Comparison of ENCODE assay signal across 13 mouse cellular contexts in the genomic region with DNA sequence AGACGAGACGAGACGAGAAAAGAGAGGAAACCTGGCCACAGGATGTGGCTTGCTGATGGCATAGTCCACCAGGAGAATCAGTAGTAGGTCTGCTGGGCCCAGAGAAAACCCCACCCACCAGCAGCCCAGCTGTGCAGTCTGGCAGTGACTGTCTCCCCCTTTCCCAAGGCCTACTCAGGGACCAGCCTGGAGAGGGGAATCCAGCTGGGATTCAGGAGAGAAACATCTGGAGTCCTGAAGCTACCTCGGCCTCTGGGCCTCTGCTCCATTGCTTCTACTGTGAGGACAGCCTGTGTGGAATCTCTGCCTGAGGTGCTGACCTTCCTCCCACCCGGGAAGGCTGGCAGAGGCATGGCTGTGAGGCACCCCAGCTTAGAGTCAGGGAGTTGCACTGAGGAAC. TPM values are rescaled to one million over a fixed set of nuclear protein-coding genes. Genes with fewer than 3 reads are reported as not detected.
DNase-seq lines count a peak whose midpoint lies in the region; ATAC-seq lines count a peak whose summit lies in the region.
"Had no signal": no experiment of that assay in that cellular context is flagged by ENCODE, and none has a peak within 500 bp of the region (broad histone marks: within the 10 kb centered on the region; RNA-seq: fewer than 3 reads in every experiment).

No protein-coding gene starts in this region.

- H3K9me3 ChIP-seq in hindbrain, embryonic 13.5 days, result no peaks in the 10 kb centered on the region
- no peaks in the 10 kb centered on the region for H3K9me3 ChIP-seq in hindbrain, embryonic 16.5 days (ENCODE audit: control insufficient read depth, low read length)
- peaks cover 9% of the 10 kb centered on the region; the same call in 1 of the 2 replicates for H3K9me3 ChIP-seq in liver, embryonic 13.5 days (replicated peaks)
- no peaks in the 10 kb centered on the region; the same call in 1 of the 2 replicates for H3K9me3 ChIP-seq in forebrain, embryonic 11.5 days (ENCODE audit: control insufficient read depth, low read length)
- H3K9me3 ChIP-seq: limb, embryonic 15.5 days; midbrain, embryonic 13.5 days; stomach, embryonic 15.5 days had no signal

- 62% methylated on average over 5 of the region's 5 CpGs for WGBS in hindbrain, embryonic 13.5 days
- 82% methylated on average over 5 of the region's 5 CpGs for WGBS in hindbrain, embryonic 16.5 days
- WGBS in liver, embryonic 13.5 days (ENCODE audit: insufficient replicate concordance), result 29% methylated on average over 5 of the region's 5 CpGs
- WGBS in forebrain, embryonic 11.5 days, result 76% methylated on average over 5 of the region's 5 CpGs

- ATAC-seq in hindbrain, embryonic 13.5 days (ENCODE audit: low FRiP score), result no peak
- ATAC-seq in hindbrain, embryonic 16.5 days, result no peak
- ATAC-seq in erythroid progenitor cell, adult 5-6 weeks (replicated peaks; ENCODE audit: low FRiP score, poor library complexity, severe bottlenecking), result peak; percentile 76
- ATAC-seq in liver, embryonic 13.5 days (ENCODE audit: low read depth), result peak; percentile 52; the same call in 1 of the 2 replicates
- ATAC-seq in cerebellum, adult (ENCODE audit: insufficient number of reproducible peaks, low FRiP score, low TSS enrichment), result no peak
- ATAC-seq in forebrain, embryonic 11.5 days (replicated peaks; ENCODE audit: low FRiP score), result no peak
- ATAC-seq: midbrain, embryonic 13.5 days had no signal

- H3K27me3 ChIP-seq in hindbrain, embryonic 13.5 days, result no peaks in the 10 kb centered on the region
- H3K27me3 ChIP-seq in hindbrain, embryonic 16.5 days (replicated peaks; ENCODE audit: control insufficient read depth, insufficient read depth, low read length), result no peaks in the 10 kb centered on the region
- H3K27me3 ChIP-seq in liver, embryonic 13.5 days, result no peaks in the 10 kb centered on the region
- no peaks in the 10 kb centered on the region for H3K27me3 ChIP-seq in forebrain, embryonic 11.5 days (ENCODE audit: control insufficient read depth, insufficient read depth, low read length)
- H3K27me3 ChIP-seq: limb, embryonic 15.5 days; midbrain, embryonic 13.5 days; stomach, embryonic 15.5 days had no signal

- no peak for DNase-seq in liver, embryonic 13.5 days
- peak; percentile 53 for DNase-seq in thymus, postnatal 25 days
- no peak for DNase-seq in lung, postnatal 25 days (ENCODE audit: low spot score)
- DNase-seq in forebrain, embryonic 11.5 days (ENCODE audit: low spot score), result no peak
- DNase-seq: cerebellum, postnatal 10 days; kidney, postnatal 10 days had no signal

- no peaks in the 10 kb centered on the region for H3K4me1 ChIP-seq in hindbrain, embryonic 13.5 days (replicated peaks)
- no peaks in the 10 kb centered on the region for H3K4me1 ChIP-seq in hindbrain, embryonic 16.5 days (ENCODE audit: control insufficient read depth, insufficient read depth, low read depth, low read length)
- H3K4me1 ChIP-seq in liver, embryonic 13.5 days (replicated peaks), result peaks cover 56% of the 10 kb centered on the region
- H3K4me1 ChIP-seq in forebrain, embryonic 11.5 days (replicated peaks; ENCODE audit: control insufficient read depth, insufficient read depth, low read length), result no peaks in the 10 kb centered on the region
- H3K4me1 ChIP-seq: limb, embryonic 15.5 days; midbrain, embryonic 13.5 days; stomach, embryonic 15.5 days had no signal

- no peak overlapping the region for H3K27ac ChIP-seq in hindbrain, embryonic 13.5 days
- no peak overlapping the region for H3K27ac ChIP-seq in hindbrain, embryonic 16.5 days (ENCODE audit: low read depth, low read length)
- peak overlapping the region; percentile 84 for H3K27ac ChIP-seq in liver, embryonic 13.5 days
- no peak overlapping the region for H3K27ac ChIP-seq in forebrain, embryonic 11.5 days (ENCODE audit: low read depth, low read length)
- H3K27ac ChIP-seq: limb, embryonic 15.5 days; midbrain, embryonic 13.5 days; stomach, embryonic 15.5 days had no signal

- no peak overlapping the region for H3K4me2 ChIP-seq in hindbrain, embryonic 13.5 days
- H3K4me2 ChIP-seq in hindbrain, embryonic 16.5 days (ENCODE audit: low read length), result no peak overlapping the region
- peak overlapping the region; percentile 43 for H3K4me2 ChIP-seq in liver, embryonic 13.5 days
- no peak overlapping the region for H3K4me2 ChIP-seq in forebrain, embryonic 11.5 days (ENCODE audit: low read depth, low read length, severe bottlenecking)
- H3K4me2 ChIP-seq: limb, embryonic 15.5 days; midbrain, embryonic 13.5 days; stomach, embryonic 15.5 days had no signal

- no peaks in the 10 kb centered on the region for H3K36me3 ChIP-seq in hindbrain, embryonic 13.5 days
- no peaks in the 10 kb centered on the region for H3K36me3 ChIP-seq in hindbrain, embryonic 16.5 days (ENCODE audit: control insufficient read depth, insufficient read depth, low read length)
- H3K36me3 ChIP-seq in liver, embryonic 13.5 days, result no peaks in the 10 kb centered on the region
- no peaks in the 10 kb centered on the region for H3K36me3 ChIP-seq in forebrain, embryonic 11.5 days (ENCODE audit: control insufficient read depth, insufficient read depth, low read length)
- H3K36me3 ChIP-seq: limb, embryonic 15.5 days; midbrain, embryonic 13.5 days; stomach, embryonic 15.5 days had no signal

- H3K9ac ChIP-seq in hindbrain, embryonic 13.5 days, result 0 out of 2 replicates have a peak overlapping the region, but pooled peaks have one; percentile 19
- no peak overlapping the region for H3K9ac ChIP-seq in hindbrain, embryonic 16.5 days (ENCODE audit: low read depth, low read length)
- peak overlapping the region; percentile 70 for H3K9ac ChIP-seq in liver, embryonic 13.5 days
- no peak overlapping the region for H3K9ac ChIP-seq in forebrain, embryonic 11.5 days (ENCODE audit: low read length)
- H3K9ac ChIP-seq: limb, embryonic 15.5 days; midbrain, embryonic 13.5 days; stomach, embryonic 15.5 days had no signal

- H3K4me3 ChIP-seq in hindbrain, embryonic 13.5 days, result no peak overlapping the region
- no peak overlapping the region for H3K4me3 ChIP-seq in hindbrain, embryonic 16.5 days (ENCODE audit: low read length)
- no peak overlapping the region for H3K4me3 ChIP-seq in liver, embryonic 13.5 days (replicated peaks)
- H3K4me3 ChIP-seq in forebrain, embryonic 11.5 days (ENCODE audit: low read depth, low read length), result no peak overlapping the region
- H3K4me3 ChIP-seq: limb, embryonic 15.5 days; midbrain, embryonic 13.5 days; stomach, embryonic 15.5 days had no signal

RNA-seq across cellular contexts. Expression of a gene that starts 25.8 kb away (rescaled TPM):
- polyA plus RNA-seq in hindbrain, embryonic 13.5 days (2015; fragmentation: Nextera tagmentation; extraction: Ambion mirVana), result 21.6 and 21.7 TPM in 2 replicates
- 31.1 and 33.2 TPM in 2 replicates for polyA plus RNA-seq in hindbrain, embryonic 16.5 days (2015; fragmentation: Nextera tagmentation; extraction: Ambion mirVana)
- total RNA-seq in erythroid progenitor cell, adult 5-6 weeks (2015; ENCODE audit: low replicate concordance), result not detected in 2 replicates
- total RNA-seq in erythroid progenitor cell, adult 5-6 weeks (2017; ENCODE audit: low replicate concordance), result 0.26 TPM in 1 of 2 replicates, not detected in the other
- 2.0 and 2.2 TPM in 2 replicates for polyA plus RNA-seq in liver, embryonic 13.5 days (2015; fragmentation: Nextera tagmentation; extraction: Ambion mirVana)
- polyA plus RNA-seq in forebrain, embryonic 11.5 days (2014; fragmentation: Nextera tagmentation; extraction: Ambion mirVana), result 5.7 and 7.3 TPM in 2 replicates

RNA-seq across cellular contexts. Expression of a gene that starts 29.7 kb away (rescaled TPM):
- 65.8 and 68.8 TPM in 2 replicates for polyA plus RNA-seq in hindbrain, embryonic 13.5 days (2015; fragmentation: Nextera tagmentation; extraction: Ambion mirVana)
- polyA plus RNA-seq in hindbrain, embryonic 16.5 days (2015; fragmentation: Nextera tagmentation; extraction: Ambion mirVana), result 49.7 and 66.2 TPM in 2 replicates
- total RNA-seq in erythroid progenitor cell, adult 5-6 weeks (2015; ENCODE audit: low replicate concordance), result 19.1 and 26.4 TPM in 2 replicates
- total RNA-seq in erythroid progenitor cell, adult 5-6 weeks (2017; ENCODE audit: low replicate concordance), result 11.1 and 25.3 TPM in 2 replicates
- 6.8 and 7.7 TPM in 2 replicates for polyA plus RNA-seq in liver, embryonic 13.5 days (2015; fragmentation: Nextera tagmentation; extraction: Ambion mirVana)
- polyA plus RNA-seq in forebrain, embryonic 11.5 days (2014; fragmentation: Nextera tagmentation; extraction: Ambion mirVana), result 98.0 and 102 TPM in 2 replicates

RNA-seq across cellular contexts. Expression of a gene that starts 36.5 kb away (rescaled TPM):
- 0.63 and 0.74 TPM in 2 replicates for polyA plus RNA-seq in hindbrain, embryonic 13.5 days (2015; fragmentation: Nextera tagmentation; extraction: Ambion mirVana)
- 0.50 and 0.69 TPM in 2 replicates for polyA plus RNA-seq in hindbrain, embryonic 16.5 days (2015; fragmentation: Nextera tagmentation; extraction: Ambion mirVana)
- 27.7 and 41.1 TPM in 2 replicates for total RNA-seq in erythroid progenitor cell, adult 5-6 weeks (2015; ENCODE audit: low replicate concordance)
- 48.4 and 75.5 TPM in 2 replicates for total RNA-seq in erythroid progenitor cell, adult 5-6 weeks (2017; ENCODE audit: low replicate concordance)
- 10.6 and 13.0 TPM in 2 replicates for polyA plus RNA-seq in liver, embryonic 13.5 days (2015; fragmentation: Nextera tagmentation; extraction: Ambion mirVana)
- polyA plus RNA-seq in forebrain, embryonic 11.5 days (2014; fragmentation: Nextera tagmentation; extraction: Ambion mirVana), result 1.5 and 1.8 TPM in 2 replicates

Comparison
In these comparisons a context has a peak if more than half of its experiments do, and no peak if none do; other contexts are left out.
1. H3K9ac ChIP-seq: peak in hindbrain, embryonic 13.5 days (single experiment) and liver, embryonic 13.5 days (single experiment); none in hindbrain, embryonic 16.5 days (single experiment) and forebrain, embryonic 11.5 days (single experiment).
2. ATAC-seq: peak in erythroid progenitor cell, adult 5-6 weeks (single experiment) and liver, embryonic 13.5 days (single experiment); none in hindbrain, embryonic 13.5 days (single experiment), hindbrain, embryonic 16.5 days (single experiment), cerebellum, adult (single experiment) and forebrain, embryonic 11.5 days (single experiment).